Mouse (Mus musculus) hindbrain, embryonic 11.5 days (tissue): Measurements from ENCODE around the gene Snrpd3. TPM values are rescaled to one million over a fixed set of nuclear protein-coding genes. Genes with fewer than 3 reads are reported as not detected.
"Not testable (repeated sequence)": the region's sequence is repeated elsewhere in the genome, so short reads cannot be mapped to it uniquely, and the experiment has no call there.

Source experiments
- ATAC-seq: fragments of 200-750 bp; cut with Nextera tagmentation; 2 replicates; pipeline ENCODE4 v1.8.0; 2017; ENCODE audit warnings: mild to moderate bottlenecking, moderate TSS enrichment, moderate library complexity; ENCODE audit not compliant: low FRiP score
- DNase-seq: peaks from one replicate; pipeline ENCODE4 v3.0.0-alpha.2; 2015; ENCODE audit warnings: low spot score
- H3K27ac ChIP-seq: fragments of 300-500 bp; sonication (generic); 2 replicates; pipeline ENCODE4 v1.5.1; 2014; ENCODE audit warnings: mild to moderate bottlenecking, low read depth, low read length
- H3K27me3 ChIP-seq: fragments of 300-500 bp; sonication (generic); 2 replicates; pipeline ENCODE4 v1.6.1; 2014; ENCODE audit warnings: mild to moderate bottlenecking, low read length, moderate library complexity, mixed read lengths; ENCODE audit not compliant: control insufficient read depth, insufficient read depth
- H3K36me3 ChIP-seq: fragments of 300-500 bp; sonication (generic); 2 replicates; pipeline ENCODE4 v1.6.1; 2014; ENCODE audit warnings: mild to moderate bottlenecking, low read length, moderate library complexity, mixed read lengths; ENCODE audit not compliant: control insufficient read depth, insufficient read depth
- H3K4me1 ChIP-seq: fragments of 300-500 bp; sonication (generic); replicated peaks from 2 replicates; pipeline ENCODE4 v1.6.1; 2014; ENCODE audit warnings: low read length, mixed read lengths; ENCODE audit not compliant: control insufficient read depth, insufficient read depth
- H3K4me2 ChIP-seq: fragments of 300-500 bp; sonication (generic); replicated peaks from 2 replicates; pipeline ENCODE4 v1.6.1; 2014; ENCODE audit warnings: mild to moderate bottlenecking, low read depth, low read length
- H3K4me3 ChIP-seq: fragments of 300-500 bp; sonication (generic); 2 replicates; pipeline ENCODE4 v1.5.1; 2014; ENCODE audit warnings: low read depth, low read length
- H3K9ac ChIP-seq: fragments of 300-500 bp; sonication (generic); 2 replicates; pipeline ENCODE4 v1.6.1; 2014; ENCODE audit warnings: low read depth, low read length
- H3K9me3 ChIP-seq: fragments of 300-500 bp; sonication (generic); 2 replicates; pipeline ENCODE4 v1.6.1; 2016; ENCODE audit warnings: low read length; ENCODE audit not compliant: control insufficient read depth
- WGBS: fragments of 180-500 bp; shearing (Covaris S2); extraction: QIAGEN DNeasy Blood & Tissue Kit; methylation state at CpG from one replicate; pipeline ENCODE4 v1.1.7; 2014; 5-methylcytosine and 5-hydroxymethylcytosine counted together
- polyA plus RNA-seq: library from polyadenylated mRNA; unstranded; fragments of >200 nt; fragmentation: Nextera tagmentation; extraction: Ambion mirVana; gene quantifications from 2 replicates; pipeline ENCODE4 v1.2.1, GENCODE M21; 2014

The Snrpd3 gene
- 180 and 205 TPM in 2 replicates for polyA plus RNA-seq

DNA sequence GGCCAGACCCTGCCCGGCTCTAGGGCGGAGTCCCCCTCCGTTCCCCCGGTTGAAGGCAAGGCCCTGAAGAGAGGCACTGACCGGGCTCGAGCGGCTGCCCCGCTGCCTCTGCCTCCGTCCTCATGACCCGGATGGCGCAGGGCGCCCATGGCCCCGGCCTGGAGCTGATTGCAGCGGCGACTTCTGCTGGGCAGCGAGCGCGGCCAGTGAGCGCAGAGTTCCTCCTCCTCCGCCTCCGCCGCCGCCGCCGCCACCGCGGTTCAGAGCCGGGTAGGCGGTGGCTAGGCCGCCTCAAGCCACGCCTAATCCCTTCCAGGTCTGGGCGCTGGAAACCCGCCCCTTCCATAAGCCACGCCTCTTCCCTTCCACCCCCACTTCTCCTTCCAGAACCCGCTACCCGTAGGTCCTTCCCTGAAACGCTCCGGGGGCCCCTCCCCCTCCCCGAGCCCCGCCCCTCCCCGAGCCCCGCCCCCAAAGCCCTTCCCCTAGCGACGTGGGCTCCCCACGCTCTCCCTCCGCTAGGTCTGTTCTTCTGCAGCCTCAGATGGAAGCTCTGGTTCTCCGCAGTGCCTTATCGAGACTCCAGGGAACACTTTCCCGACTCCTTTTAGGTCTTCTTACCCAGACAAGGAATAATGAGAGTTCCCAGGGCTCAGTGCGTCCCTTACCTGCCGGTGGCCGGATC lies at the start of gene Snrpd3:
Gene Snrpd3 (plus strand): TSS at position 479 of the 685 bp plus-strand sequence.
- WGBS, result 1% methylated on average over 44 of the region's 52 CpGs
- ATAC-seq (peak; percentile 98), DNase-seq (peak; percentile 95)
- no peaks in the 10 kb centered on the region for H3K27me3 ChIP-seq
- peak within 1 kb of the TSS; percentile 94 for H3K27ac ChIP-seq
- H3K4me3 ChIP-seq, result peak within 1 kb of the TSS; percentile 80
- no peaks in the 10 kb centered on the region; the same call in 1 of the 2 replicates for H3K4me1 ChIP-seq
- peak within 1 kb of the TSS; percentile 84 for H3K4me2 ChIP-seq
- no peaks in the 10 kb centered on the region for H3K9me3 ChIP-seq
- peak within 1 kb of the TSS; percentile 97 for H3K9ac ChIP-seq
- H3K36me3 ChIP-seq, result no peaks in the 10 kb centered on the region

- H3K4me3 ChIP-seq, result no peak overlapping the region
- no peak overlapping the region for H3K4me2 ChIP-seq
- WGBS, result 75% methylated on average over 8 of the region's 8 CpGs
- H3K4me1 ChIP-seq, result no peaks in the 10 kb centered on the region
- no peaks in the 10 kb centered on the region for H3K36me3 ChIP-seq
- no peaks in the 10 kb centered on the region for H3K9me3 ChIP-seq
- H3K9ac ChIP-seq, result no peak overlapping the region
- no peaks in the 10 kb centered on the region for H3K27me3 ChIP-seq
- ATAC-seq (no peak), DNase-seq (no peak)
- H3K27ac ChIP-seq, result no peak overlapping the region
Measured at GRCm38 (mm10) chr10:75473411-75473810, 43.9 kb upstream of the Snrpd3 start.

DNA sequence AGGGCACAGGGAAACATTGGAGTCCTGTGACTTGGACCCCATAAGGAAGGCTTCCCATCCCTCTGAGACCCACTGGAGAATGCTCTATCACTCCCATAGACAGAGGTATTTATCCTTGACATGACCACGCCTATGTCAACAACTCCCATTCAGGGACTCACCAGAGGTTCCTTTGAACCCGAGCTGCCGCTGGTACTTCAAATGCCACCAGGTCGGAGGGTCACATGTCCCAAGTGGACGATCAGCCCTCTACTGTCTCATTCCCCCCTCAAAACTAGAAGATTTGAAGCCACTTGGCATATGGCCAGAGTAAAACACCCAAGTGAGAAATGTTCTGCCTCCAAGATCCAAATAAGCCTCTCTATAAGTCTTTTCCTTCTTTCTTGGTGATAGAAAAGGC lies 42.8 kb upstream of the Snrpd3 start:
- Histone ChIP-seq H3K27me3 (no peaks in the 10 kb centered on the region), H3K27ac (no peak overlapping the region), H3K9me3 (no peaks in the 10 kb centered on the region), H3K36me3 (no peaks in the 10 kb centered on the region), H3K4me2 (no peak overlapping the region), H3K4me3 (no peak overlapping the region), H3K9ac (no peak overlapping the region), H3K4me1 (no peaks in the 10 kb centered on the region)
- WGBS, result 33% methylated on average over 5 of the region's 5 CpGs
- ATAC-seq, result no peak
- no peak for DNase-seq

- H3K9me3 ChIP-seq, H3K4me3 ChIP-seq, H3K27me3 ChIP-seq, ATAC-seq, H3K4me1 ChIP-seq, H3K27ac ChIP-seq, H3K36me3 ChIP-seq, DNase-seq, H3K4me2 ChIP-seq, H3K9ac ChIP-seq: not testable (repeated sequence)
- 19% methylated on average over 4 of the region's 6 CpGs for WGBS
Measured at GRCm38 (mm10) chr10:75475139-75475850, 42.1 kb upstream of the Snrpd3 start.

GRCm38 (mm10) chr10:75477034-75477433 lies 40.3 kb upstream of the Snrpd3 start:
- ATAC-seq (no peak), DNase-seq (no peak)
- H3K4me2 ChIP-seq, result no peak overlapping the region
- WGBS, result 81% methylated on average over 9 of the region's 9 CpGs
- no peak overlapping the region for H3K4me3 ChIP-seq
- no peak overlapping the region for H3K27ac ChIP-seq
- no peaks in the 10 kb centered on the region for H3K4me1 ChIP-seq
- no peaks in the 10 kb centered on the region for H3K9me3 ChIP-seq
- no peak overlapping the region for H3K9ac ChIP-seq
- H3K36me3 ChIP-seq, result no peaks in the 10 kb centered on the region
- H3K27me3 ChIP-seq, result no peaks in the 10 kb centered on the region

DNA sequence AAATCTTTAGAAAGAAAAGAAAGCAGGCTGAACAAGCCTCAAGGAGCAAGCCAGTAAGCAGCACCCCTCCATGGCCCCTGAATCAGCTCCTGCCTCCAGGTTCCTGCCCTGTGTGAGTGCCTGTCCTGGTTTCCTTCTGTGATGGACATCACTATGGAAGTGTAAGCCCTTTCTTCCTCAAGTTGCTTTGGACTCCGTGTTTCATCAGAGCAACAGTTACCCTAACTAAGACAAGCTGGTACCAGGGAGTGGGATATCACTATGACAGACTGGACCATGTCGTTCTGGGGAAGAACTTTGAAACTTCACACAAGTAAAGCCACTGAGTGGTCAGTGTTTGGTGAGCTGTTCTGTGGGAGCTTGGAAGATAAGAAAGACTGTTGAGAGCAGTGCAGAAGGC lies 37.4 kb upstream of the Snrpd3 start:
- H3K4me1 ChIP-seq, result no peaks in the 10 kb centered on the region
- H3K36me3 ChIP-seq, result no peaks in the 10 kb centered on the region
- H3K4me3 ChIP-seq, result no peak overlapping the region
- no peak for ATAC-seq
- H3K27me3 ChIP-seq, result no peaks in the 10 kb centered on the region
- DNase-seq, result no peak
- no peak overlapping the region for H3K9ac ChIP-seq
- H3K27ac ChIP-seq, result no peak overlapping the region
- H3K4me2 ChIP-seq, result no peak overlapping the region
- 81% methylated on average over 2 of the region's 2 CpGs for WGBS
- H3K9me3 ChIP-seq, result no peaks in the 10 kb centered on the region

- DNase-seq, result no peak
- Histone ChIP-seq H3K36me3 (no peaks in the 10 kb centered on the region), H3K4me1 (no peaks in the 10 kb centered on the region), H3K4me2 (no peak overlapping the region), H3K9me3 (no peaks in the 10 kb centered on the region), H3K27ac (no peak overlapping the region), H3K9ac (no peak overlapping the region), H3K27me3 (no peaks in the 10 kb centered on the region), H3K4me3 (no peak overlapping the region)
- ATAC-seq, result no peak
- 93% methylated on average over 4 of the region's 4 CpGs for WGBS
Measured at GRCm38 (mm10) chr10:75481703-75482102, 35.6 kb upstream of the Snrpd3 start.

- Histone ChIP-seq H3K9ac (no peak overlapping the region), H3K27me3 (no peaks in the 10 kb centered on the region), H3K36me3 (no peaks in the 10 kb centered on the region), H3K4me2 (no peak overlapping the region), H3K27ac (no peak overlapping the region), H3K4me1 (no peaks in the 10 kb centered on the region), H3K4me3 (no peak overlapping the region), H3K9me3 (no peaks in the 10 kb centered on the region)
- 91% methylated on average over 5 of the region's 5 CpGs for WGBS
- DNase-seq (no peak), ATAC-seq (no peak)
Measured at GRCm38 (mm10) chr10:75482271-75482670, 35.1 kb upstream of the Snrpd3 start.
